Mouse (Mus musculus) gonadal fat pad, adult 2 months (tissue): ENCODE results near the gene Trim34a. TPM values are rescaled to one million over a fixed set of nuclear protein-coding genes. Genes with fewer than 3 reads are reported as not detected.
"Not testable (repeated sequence)": the region's sequence is repeated elsewhere in the genome, so short reads cannot be mapped to it uniquely, and the experiment has no call there.

Source experiments
- DNase-seq: peaks from one replicate; pipeline ENCODE4 v3.0.0-alpha.2; 2012; ENCODE audit warnings: low read depth
- polyA plus RNA-seq: library from polyadenylated mRNA; depleted of rRNA; stranded (reverse); fragments of >200 nt; gene quantifications from 2 replicates; pipeline ENCODE4 v1.2.3, GENCODE M21; 2012; rRNA removed

Trim34a gene
- 4.7 and 5.2 TPM in 2 replicates for polyA plus RNA-seq

- peak; percentile 17 for DNase-seq
These were observed at the start of gene Trim34a for GRCm38 (mm10) chr7:104244287-104245181. Gene Trim34a, plus strand, starts transcription at chr7:104244457.

- DNase-seq, result no peak
These were observed 48.4 kb upstream of the Trim34a start, which contains the start of gene Olfr649 for GRCm38 (mm10) chr7:104195885-104196284. Gene Olfr649, minus strand, starts transcription at chr7:104195985.

GRCm38 (mm10) chr7:104199822-104200221, 44.4 kb upstream of the Trim34a start:
- DNase-seq, result no peak

- DNase-seq, result no peak
These were observed 38.1 kb upstream of the Trim34a start for GRCm38 (mm10) chr7:104206197-104206596.

- no peak for DNase-seq
These were observed 28.2 kb upstream of the Trim34a start for GRCm38 (mm10) chr7:104216011-104216535.

GRCm38 (mm10) chr7:104217881-104218280, 26.4 kb upstream of the Trim34a start:
- no peak for DNase-seq

- no peak for DNase-seq
These were observed 25.3 kb upstream of the Trim34a start, which contains the start of gene Trim6 for GRCm38 (mm10) chr7:104218701-104219569. Gene Trim6, plus strand, starts transcription at chr7:104218793.

- DNase-seq, result no peak
These were observed 13.1 kb upstream of the Trim34a start for GRCm38 (mm10) chr7:104231203-104231602.

GRCm38 (mm10) chr7:104240857-104241256, 3.4 kb upstream of the Trim34a start:
- DNase-seq, result no peak

- no peak for DNase-seq
These were observed 641 bp upstream of the Trim34a start for GRCm38 (mm10) chr7:104243616-104244015.

- DNase-seq, result not testable (repeated sequence)
These were observed 16.1 kb downstream of the Trim34a start for GRCm38 (mm10) chr7:104260380-104260779.

- DNase-seq, result not testable (repeated sequence)
These were observed 21.1 kb downstream of the Trim34a start for GRCm38 (mm10) chr7:104265335-104265734.

GRCm38 (mm10) chr7:104279361-104279760, 35.1 kb downstream of the Trim34a start:
- not testable (repeated sequence) for DNase-seq

- not testable (repeated sequence) for DNase-seq
These were observed 43.6 kb downstream of the Trim34a start, which contains the start of gene Trim5 for GRCm38 (mm10) chr7:104287576-104288443. Gene Trim5, minus strand, starts transcription at chr7:104288094.

- no peak for DNase-seq
These were observed 46.4 kb downstream of the Trim34a start for GRCm38 (mm10) chr7:104290641-104291040.

- no peak for DNase-seq
These were observed 47.6 kb downstream of the Trim34a start for GRCm38 (mm10) chr7:104291638-104292400.
